Mouse (Mus musculus) cortical plate, adult 2 months (tissue): ENCODE measurements around the gene Ctnnb1.

Experiments used
- CTCF ChIP-seq: fragments of 200-500 bp; IDR thresholded peaks from 2 replicates; pipeline ENCODE4 v1.5.1; 2011; ENCODE audit warnings: mild to moderate bottlenecking, control low read depth, low read length; ENCODE audit not compliant: insufficient read depth; ENCODE audit errors: extremely low read depth
- POLR2A ChIP-seq: fragments of 200-500 bp; IDR thresholded peaks from 2 replicates; pipeline ENCODE4 v1.6.1; 2011; ENCODE audit warnings: mild to moderate bottlenecking, low read length, control low read depth; ENCODE audit not compliant: insufficient read depth; ENCODE audit errors: extremely low read depth

GRCm38 (mm10) chr9:120936351-120936750 is 7.3 kb downstream of the Ctnnb1 start:
- TF ChIP-seq POLR2A (no peak), CTCF (peak; percentile 64)
